ENCODE assay signal across 9 mouse cellular contexts in the genomic region with DNA sequence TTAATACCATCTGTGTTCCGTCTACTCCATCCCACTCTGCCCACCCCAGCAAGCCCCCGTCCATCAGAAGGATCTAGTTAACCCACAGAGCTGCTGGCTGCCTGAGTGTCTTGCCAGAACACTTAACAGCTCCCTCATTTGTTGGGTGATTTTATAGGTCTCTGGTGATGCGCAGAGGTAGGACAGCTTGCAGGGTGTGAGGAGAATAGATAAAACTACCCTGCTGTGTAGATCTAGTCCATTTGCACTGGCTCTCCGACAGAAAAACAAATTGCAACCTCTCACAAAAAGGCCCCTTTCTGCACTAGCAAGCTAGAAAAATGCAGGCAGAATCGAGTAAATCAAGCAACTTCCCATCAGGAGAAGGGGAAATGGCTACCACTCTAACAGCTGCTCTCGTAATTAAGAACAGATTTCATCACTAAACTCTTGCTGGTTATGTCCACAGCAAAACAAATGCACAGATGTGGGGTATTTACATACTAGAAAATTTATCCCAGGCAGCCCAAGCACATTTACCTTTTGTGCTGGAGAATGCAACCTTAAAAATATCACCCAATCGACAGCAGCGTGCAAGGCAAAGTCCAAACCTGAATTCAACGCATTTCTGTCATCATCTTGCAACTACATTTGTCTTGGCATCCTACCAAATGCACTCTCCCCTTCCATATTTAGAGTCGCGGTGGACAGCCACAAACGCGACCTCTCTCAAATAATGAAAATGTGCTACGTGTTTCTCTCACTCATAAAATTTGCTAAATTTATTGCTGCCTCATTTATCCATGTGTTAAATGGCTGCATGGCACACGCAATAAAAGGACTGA.
A peak's percentile ranks its signal among the peaks of the same experiment; 100 is the strongest.
DNase-seq lines count a peak whose midpoint lies in the region; ATAC-seq and TF ChIP-seq lines count a peak whose summit lies in the region.
"Had no signal": no experiment of that assay in that cellular context is flagged by ENCODE, and none has a peak within 500 bp of the region (broad histone marks: within the 10 kb centered on the region; RNA-seq: fewer than 3 reads in every experiment).

No protein-coding gene starts in this region.

- H3K9me3 ChIP-seq in liver, embryonic 16.5 days (replicated peaks; ENCODE audit: control insufficient read depth, low read length): no peaks in the 10 kb centered on the region
- no peaks in the 10 kb centered on the region for H3K9me3 ChIP-seq in liver, embryonic 11.5 days (ENCODE audit: control insufficient read depth, low read length)
- H3K9me3 ChIP-seq in forebrain, embryonic 12.5 days: no peaks in the 10 kb centered on the region
- no peaks in the 10 kb centered on the region for H3K9me3 ChIP-seq in neural tube, embryonic 12.5 days
- H3K9me3 ChIP-seq: megakaryocyte, embryonic 14.5 days had no signal

- no peaks in the 10 kb centered on the region for H3K36me3 ChIP-seq in liver, embryonic 16.5 days (ENCODE audit: control insufficient read depth, insufficient read depth)
- H3K36me3 ChIP-seq in liver, embryonic 11.5 days (ENCODE audit: control insufficient read depth, insufficient read depth, low read length): no peaks in the 10 kb centered on the region
- no peaks in the 10 kb centered on the region for H3K36me3 ChIP-seq in forebrain, embryonic 12.5 days (replicated peaks)
- H3K36me3 ChIP-seq in neural tube, embryonic 12.5 days: no peaks in the 10 kb centered on the region

- H3K9ac ChIP-seq in liver, embryonic 16.5 days (ENCODE audit: low read depth, low read length): no peak overlapping the region
- H3K9ac ChIP-seq in liver, embryonic 11.5 days (ENCODE audit: low read depth, low read length): no peak overlapping the region
- H3K9ac ChIP-seq in forebrain, embryonic 12.5 days: no peak overlapping the region
- H3K9ac ChIP-seq in neural tube, embryonic 12.5 days: no peak overlapping the region

- WGBS in liver, embryonic 16.5 days (ENCODE audit: insufficient replicate concordance): 60% methylated on average over 15 of the region's 15 CpGs
- WGBS in liver, embryonic 11.5 days: 68% methylated on average over 15 of the region's 15 CpGs
- WGBS in forebrain, embryonic 12.5 days: 58% methylated on average over 15 of the region's 15 CpGs
- WGBS in neural tube, embryonic 12.5 days: 21% methylated on average over 15 of the region's 15 CpGs
- 56% methylated on average over 15 of the region's 15 CpGs for WGBS in cerebellum, adult 2 months

- no peak overlapping the region for H3K4me3 ChIP-seq in liver, embryonic 16.5 days (ENCODE audit: low read depth, low read length)
- no peak overlapping the region for H3K4me3 ChIP-seq in liver, embryonic 11.5 days (ENCODE audit: low read depth, low read length)
- H3K4me3 ChIP-seq in forebrain, embryonic 12.5 days (replicated peaks): no peak overlapping the region
- H3K4me3 ChIP-seq in neural tube, embryonic 12.5 days: no peak overlapping the region
- H3K4me3 ChIP-seq in cerebellum, adult 2 months (replicated peaks; ENCODE audit: insufficient read depth, low read depth, low read length): no peak overlapping the region
- H3K4me3 ChIP-seq: megakaryocyte, embryonic 14.5 days had no signal

- TF ChIP-seq CTCF in cerebellum, adult 2 months (IDR thresholded peaks at IDR 0.05; ENCODE audit: borderline replicate concordance, insufficient read depth, low read depth, low read length): no peak

- no peak for DNase-seq in liver, embryonic 11.5 days (ENCODE audit: low spot score)
- peak; percentile 81 for DNase-seq in hindlimb bud, embryonic 11.5 days (ENCODE audit: extremely low spot score, low read depth, low spot score)
- DNase-seq in gastrocnemius, postnatal 10 days: no peak
- no peak for DNase-seq in cerebellum, adult 2 months

- H3K4me2 ChIP-seq in liver, embryonic 16.5 days (ENCODE audit: low read depth, low read length): no peak overlapping the region
- no peak overlapping the region for H3K4me2 ChIP-seq in liver, embryonic 11.5 days
- no peak overlapping the region for H3K4me2 ChIP-seq in forebrain, embryonic 12.5 days
- peak overlapping the region; percentile 28; the same call in 1 of the 2 replicates for H3K4me2 ChIP-seq in neural tube, embryonic 12.5 days (replicated peaks)

- no peak overlapping the region for H3K27ac ChIP-seq in liver, embryonic 16.5 days (ENCODE audit: low read length)
- no peak overlapping the region for H3K27ac ChIP-seq in liver, embryonic 11.5 days (ENCODE audit: low read depth, low read length)
- peak overlapping the region; percentile 69 for H3K27ac ChIP-seq in forebrain, embryonic 12.5 days
- peak overlapping the region; percentile 44 for H3K27ac ChIP-seq in neural tube, embryonic 12.5 days
- no peak overlapping the region for H3K27ac ChIP-seq in cerebellum, adult 2 months (ENCODE audit: insufficient read depth, low read length)

- 0 out of 2 replicates have a peak, but pooled peaks have one; percentile 24 for ATAC-seq in liver, embryonic 16.5 days (ENCODE audit: low read depth)
- ATAC-seq in liver, embryonic 11.5 days (replicated peaks; ENCODE audit: low FRiP score): no peak
- ATAC-seq in forebrain, embryonic 12.5 days (ENCODE audit: low FRiP score): 0 out of 2 replicates have a peak, but pooled peaks have one; percentile 27
- peak; percentile 80 for ATAC-seq in neural tube, embryonic 12.5 days (ENCODE audit: low FRiP score, low read depth)
- no peak for ATAC-seq in megakaryocyte progenitor cell, adult 5-6 weeks (replicated peaks; ENCODE audit: poor library complexity)

- peaks cover 6% of the 10 kb centered on the region for H3K4me1 ChIP-seq in liver, embryonic 16.5 days (ENCODE audit: control insufficient read depth, low read depth, low read length)
- H3K4me1 ChIP-seq in liver, embryonic 11.5 days (replicated peaks; ENCODE audit: control insufficient read depth, insufficient read depth, low read length): peaks cover 2% of the 10 kb centered on the region; the same call in 1 of the 2 replicates
- H3K4me1 ChIP-seq in forebrain, embryonic 12.5 days: peaks cover 23% of the 10 kb centered on the region
- H3K4me1 ChIP-seq in neural tube, embryonic 12.5 days: peaks cover 31% of the 10 kb centered on the region
- H3K4me1 ChIP-seq in cerebellum, adult 2 months (ENCODE audit: control insufficient read depth, insufficient read depth, low read length): no peaks in the 10 kb centered on the region
- H3K4me1 ChIP-seq: megakaryocyte, embryonic 14.5 days had no signal

- no peak for TF ChIP-seq POLR2A in cerebellum, adult 2 months (IDR thresholded peaks at IDR 0.05; ENCODE audit: borderline replicate concordance, insufficient read depth, low read length)

- no peaks in the 10 kb centered on the region for H3K27me3 ChIP-seq in liver, embryonic 16.5 days (ENCODE audit: control insufficient read depth, insufficient read depth, low read depth, low read length)
- H3K27me3 ChIP-seq in liver, embryonic 11.5 days (replicated peaks; ENCODE audit: control insufficient read depth, insufficient read depth, low read length): no peaks in the 10 kb centered on the region
- H3K27me3 ChIP-seq in forebrain, embryonic 12.5 days: no peaks in the 10 kb centered on the region
- no peaks in the 10 kb centered on the region for H3K27me3 ChIP-seq in neural tube, embryonic 12.5 days (replicated peaks)
- no peaks in the 10 kb centered on the region for H3K27me3 ChIP-seq in cerebellum, adult 2 months (ENCODE audit: control insufficient read depth, insufficient read depth, low read length)

Comparison
In these comparisons a context has a peak if more than half of its experiments do, and no peak if none do; other contexts are left out.
1. ATAC-seq: peak in liver, embryonic 16.5 days (single experiment), forebrain, embryonic 12.5 days (single experiment) and neural tube, embryonic 12.5 days (single experiment); none in liver, embryonic 11.5 days (single experiment) and megakaryocyte progenitor cell, adult 5-6 weeks (single experiment).
2. H3K27ac ChIP-seq: peak in forebrain, embryonic 12.5 days (single experiment) and neural tube, embryonic 12.5 days (single experiment); none in liver, embryonic 16.5 days (single experiment), liver, embryonic 11.5 days (single experiment) and cerebellum, adult 2 months (single experiment).